Mouse (Mus musculus) intestine, embryonic 14.5 days (tissue): Measurements from ENCODE around the gene Fezf2. TPM values are rescaled to one million over a fixed set of nuclear protein-coding genes. Genes with fewer than 3 reads are reported as not detected.

Experiments used
- ATAC-seq: fragments of 200-750 bp; cut with Nextera tagmentation; replicated peaks from 2 replicates; pipeline ENCODE4 v1.8.0; 2017; ENCODE audit warnings: low read depth, moderate number of reproducible peaks, moderate TSS enrichment, moderate library complexity; ENCODE audit not compliant: low FRiP score, low TSS enrichment
- DNase-seq: peaks from one replicate; pipeline ENCODE4 v3.0.0-alpha.2; 2018; ENCODE audit warnings: low spot score
- H3K27ac ChIP-seq: fragments of 300-500 bp; sonication (generic); 2 replicates; pipeline ENCODE4 v1.5.1; 2014; ENCODE audit warnings: low read depth, mild to moderate bottlenecking, control low read depth
- H3K27me3 ChIP-seq: fragments of 300-500 bp; sonication (generic); replicated peaks from 2 replicates; pipeline ENCODE4 v1.6.1; 2014; ENCODE audit warnings: low read length, control low read depth; ENCODE audit not compliant: control insufficient read depth, insufficient read depth
- H3K36me3 ChIP-seq: fragments of 300-500 bp; sonication (generic); 2 replicates; pipeline ENCODE4 v1.6.1; 2014; ENCODE audit warnings: low read length, control low read depth; ENCODE audit not compliant: control insufficient read depth, insufficient read depth
- H3K4me1 ChIP-seq: fragments of 300-500 bp; sonication (generic); replicated peaks from 2 replicates; pipeline ENCODE4 v1.6.1; 2014; ENCODE audit warnings: low read length, control low read depth, mixed read lengths; ENCODE audit not compliant: control insufficient read depth, insufficient read depth
- H3K4me2 ChIP-seq: fragments of 300-500 bp; sonication (generic); 2 replicates; pipeline ENCODE4 v1.6.1; 2014; ENCODE audit warnings: low read length
- H3K4me3 ChIP-seq: fragments of 300-500 bp; sonication (generic); 2 replicates; pipeline ENCODE4 v1.5.1; 2014; ENCODE audit warnings: low read depth, low read length, control low read depth, mixed read lengths
- H3K9ac ChIP-seq: fragments of 300-500 bp; sonication (generic); 2 replicates; pipeline ENCODE4 v1.6.1; 2014; ENCODE audit warnings: mild to moderate bottlenecking, low read length
- H3K9me3 ChIP-seq: fragments of 300-500 bp; sonication (generic); 2 replicates; pipeline ENCODE4 v1.6.1; 2016; ENCODE audit warnings: low read length, control low read depth; ENCODE audit not compliant: control insufficient read depth
- WGBS: fragments of 180-500 bp; shearing (Covaris S2); extraction: QIAGEN DNeasy Blood & Tissue Kit; methylation state at CpG from one replicate; pipeline ENCODE4 v1.1.7; 2014; 5-methylcytosine and 5-hydroxymethylcytosine counted together
- polyA plus RNA-seq: library from polyadenylated mRNA; unstranded; fragments of >200 nt; fragmentation: Nextera tagmentation; extraction: Ambion mirVana; gene quantifications from 2 replicates; pipeline ENCODE4 v1.2.1, GENCODE M21; 2014

Gene Fezf2
- polyA plus RNA-seq, 1 experiment from 2014 or later = not detected

GRCm38 (mm10) chr14:12340238-12341074, 7.5 kb downstream of the Fezf2 start:
- DNase-seq (peak; percentile 54), ATAC-seq (no peak)
- Histone ChIP-seq H3K4me3 (0 out of 2 replicates have a peak overlapping the region, but pooled peaks have one; percentile 13), H3K9ac (no peak overlapping the region), H3K4me1 (0 out of 2 replicates have a peak, but pooled peaks cover 4% of the 10 kb centered on the region), H3K9me3 (no peaks in the 10 kb centered on the region), H3K27me3 (peaks cover 99% of the 10 kb centered on the region), H3K36me3 (no peaks in the 10 kb centered on the region), H3K27ac (no peak overlapping the region), H3K4me2 (0 out of 2 replicates have a peak overlapping the region, but pooled peaks have one; percentile 22)
- WGBS = under 1% methylated on average over 19 of the region's 19 CpGs

DNA sequence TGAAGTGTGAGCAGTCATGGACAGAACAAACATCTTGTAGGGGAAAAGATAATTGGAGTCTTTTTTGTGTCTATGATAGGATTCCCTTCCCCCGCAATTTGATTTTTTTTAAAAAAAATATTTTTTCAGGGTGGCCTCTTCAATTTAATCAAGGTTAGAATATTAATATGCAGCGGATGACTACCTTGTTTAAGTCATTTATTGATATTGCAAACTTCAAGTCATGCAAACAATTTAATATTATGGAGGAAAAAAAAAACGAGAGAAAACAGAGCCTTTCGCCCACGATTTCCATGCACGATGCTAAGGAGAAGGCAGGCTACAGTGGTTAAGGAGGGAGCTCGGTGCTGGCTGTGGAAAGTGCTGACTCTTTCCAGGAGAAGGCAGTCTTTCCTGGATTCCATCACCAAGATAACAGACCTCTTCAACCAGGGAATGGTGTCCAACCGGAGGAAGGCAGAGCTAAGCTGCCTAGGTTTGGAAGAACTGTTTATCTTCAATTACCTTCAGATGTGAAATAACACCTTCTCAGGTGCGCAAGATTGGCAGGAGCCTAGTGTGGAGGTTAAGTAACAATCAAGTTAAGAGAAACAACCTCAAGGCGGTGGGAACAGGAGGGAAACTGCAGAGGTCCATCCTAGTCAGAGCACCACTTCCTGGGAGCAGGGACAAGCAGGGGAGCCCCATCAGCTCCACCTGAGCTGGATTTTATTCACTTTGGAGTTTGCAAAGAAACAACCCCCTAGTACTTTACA, 9.0 kb downstream of the Fezf2 start:
- H3K4me1 ChIP-seq = no peaks in the 10 kb centered on the region
- no peak overlapping the region for H3K9ac ChIP-seq
- DNase-seq = no peak
- no peaks in the 10 kb centered on the region for H3K36me3 ChIP-seq
- ATAC-seq = no peak
- no peak overlapping the region for H3K27ac ChIP-seq
- 3% methylated on average over 10 of the region's 10 CpGs for WGBS
- H3K4me3 ChIP-seq = no peak overlapping the region
- no peaks in the 10 kb centered on the region for H3K9me3 ChIP-seq
- no peak overlapping the region for H3K4me2 ChIP-seq
- H3K27me3 ChIP-seq = peaks cover 97% of the 10 kb centered on the region

DNA sequence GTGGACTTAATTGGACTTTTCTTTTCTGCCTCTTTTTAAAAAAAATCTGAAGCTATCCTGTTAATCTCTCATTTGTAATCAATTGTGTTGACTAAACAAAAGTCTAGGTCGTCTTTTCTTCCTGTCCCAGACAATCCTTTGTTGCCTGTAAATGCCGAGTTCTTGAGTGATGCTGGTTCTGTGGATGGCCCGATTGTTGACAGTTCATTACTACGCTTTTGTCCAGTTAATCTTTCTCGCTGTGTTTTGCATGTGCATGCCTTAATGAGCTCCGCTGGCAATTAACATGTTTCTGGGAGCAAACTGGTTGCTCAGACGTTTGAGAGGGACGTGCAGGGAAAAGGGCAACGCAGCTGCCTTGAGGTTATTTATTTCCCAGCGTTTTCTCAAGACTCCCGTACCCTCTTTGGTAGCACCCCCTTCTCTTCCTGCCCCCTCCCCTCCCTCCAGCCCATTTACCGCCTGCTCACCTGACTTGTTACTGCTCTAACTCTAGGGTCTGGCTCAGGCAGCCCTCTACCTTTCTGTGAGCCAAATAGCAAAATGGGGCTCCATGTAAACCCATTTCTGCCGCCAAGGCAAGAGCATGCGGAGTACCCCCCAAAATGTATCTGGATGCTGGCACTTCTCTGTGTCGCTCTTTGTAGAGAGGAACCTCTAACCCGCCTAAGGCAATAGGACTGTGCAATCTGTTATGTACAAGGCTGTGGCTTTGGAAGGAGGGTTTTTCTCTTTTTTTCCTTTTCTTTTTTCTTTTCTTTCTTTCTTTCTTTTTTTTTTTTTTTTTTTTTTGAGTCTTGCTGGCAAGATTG, 9.8 kb downstream of the Fezf2 start:
- ATAC-seq (no peak), DNase-seq (no peak)
- peaks cover 90% of the 10 kb centered on the region for H3K27me3 ChIP-seq
- H3K27ac ChIP-seq = no peak overlapping the region
- no peaks in the 10 kb centered on the region for H3K4me1 ChIP-seq
- H3K36me3 ChIP-seq = no peaks in the 10 kb centered on the region
- no peak overlapping the region for H3K4me3 ChIP-seq
- H3K9ac ChIP-seq = no peak overlapping the region
- H3K9me3 ChIP-seq = no peaks in the 10 kb centered on the region
- 2% methylated on average over 16 of the region's 16 CpGs for WGBS
- no peak overlapping the region for H3K4me2 ChIP-seq

DNA sequence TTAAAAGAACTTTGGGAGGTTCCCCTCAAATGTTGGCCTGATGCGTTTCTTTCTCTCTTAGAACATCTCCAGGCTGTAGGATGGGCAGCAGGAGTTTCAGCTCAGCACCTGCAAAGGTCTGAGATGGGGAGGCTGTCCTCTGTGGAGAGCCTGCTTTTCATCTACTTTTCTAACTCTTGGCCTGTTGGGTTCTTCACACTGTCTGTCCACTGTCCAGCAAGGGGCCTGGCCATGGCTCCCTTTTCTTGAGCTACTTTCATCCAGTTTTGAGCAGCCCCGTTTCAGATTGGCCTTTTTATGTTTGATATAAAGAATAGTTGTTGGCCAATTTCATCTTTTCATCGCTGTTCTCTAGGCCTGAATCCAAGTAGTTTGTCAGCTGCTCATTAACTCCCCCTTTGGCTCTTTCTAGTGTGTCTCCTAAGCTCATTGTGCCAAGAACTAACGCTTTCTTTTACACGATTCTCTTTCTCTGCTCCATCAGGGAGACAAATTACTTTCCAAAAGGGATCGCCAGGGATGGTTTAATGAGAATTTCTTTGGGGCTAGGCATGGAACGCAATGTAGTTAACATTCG, 10.5 kb downstream of the Fezf2 start:
- Histone ChIP-seq H3K4me1 (no peaks in the 10 kb centered on the region), H3K9ac (no peak overlapping the region), H3K4me2 (no peak overlapping the region), H3K27ac (no peak overlapping the region), H3K36me3 (no peaks in the 10 kb centered on the region), H3K4me3 (no peak overlapping the region), H3K27me3 (peaks cover 83% of the 10 kb centered on the region), H3K9me3 (no peaks in the 10 kb centered on the region)
- no peak for DNase-seq
- WGBS = 7% methylated on average over 8 of the region's 8 CpGs
- ATAC-seq = no peak

DNA sequence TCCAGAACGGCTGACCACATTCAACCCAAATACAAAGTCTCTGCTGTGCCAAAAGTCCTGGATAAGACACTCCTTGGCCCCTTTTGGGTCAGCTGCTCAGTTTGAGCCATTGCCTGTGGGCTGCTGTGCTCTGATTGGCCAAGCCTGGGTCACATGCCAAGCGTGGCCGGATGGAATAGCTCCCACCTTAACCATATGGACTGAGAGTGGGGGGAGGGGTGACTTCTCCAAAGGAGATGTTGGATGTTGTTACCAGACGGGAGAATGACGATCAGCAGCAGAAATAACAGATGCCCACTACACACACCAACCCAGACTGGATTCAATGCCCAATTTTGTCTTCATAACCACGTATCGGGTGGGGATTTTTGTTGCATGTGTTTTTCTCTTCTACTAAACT, 13.1 kb downstream of the Fezf2 start:
- peaks cover 57% of the 10 kb centered on the region for H3K27me3 ChIP-seq

GRCm38 (mm10) chr14:12333622-12334021, 14.4 kb downstream of the Fezf2 start:
- Histone ChIP-seq H3K4me2 (no peak overlapping the region), H3K27me3 (peaks cover 45% of the 10 kb centered on the region), H3K9ac (no peak overlapping the region), H3K9me3 (no peaks in the 10 kb centered on the region), H3K27ac (no peak overlapping the region), H3K4me3 (no peak overlapping the region), H3K36me3 (no peaks in the 10 kb centered on the region), H3K4me1 (no peaks in the 10 kb centered on the region)
- 77% methylated on average over 7 of the region's 7 CpGs for WGBS
- ATAC-seq = no peak
- DNase-seq = no peak

More for the DNA sequence above, 13.1 kb downstream of the Fezf2 start:
- Histone ChIP-seq H3K9ac (no peak overlapping the region), H3K4me3 (no peak overlapping the region), H3K36me3 (no peaks in the 10 kb centered on the region), H3K9me3 (no peaks in the 10 kb centered on the region), H3K4me1 (no peaks in the 10 kb centered on the region), H3K4me2 (no peak overlapping the region), H3K27ac (no peak overlapping the region)
- 43% methylated on average over 7 of the region's 7 CpGs for WGBS
- peak; percentile 41 for DNase-seq
- ATAC-seq = no peak

- Histone ChIP-seq H3K4me1 (no peaks in the 10 kb centered on the region), H3K9ac (no peak overlapping the region), H3K4me2 (no peak overlapping the region), H3K27ac (no peak overlapping the region), H3K9me3 (no peaks in the 10 kb centered on the region), H3K27me3 (no peaks in the 10 kb centered on the region), H3K4me3 (no peak overlapping the region), H3K36me3 (peaks cover 18% of the 10 kb centered on the region)
- WGBS = 67% methylated on average over 2 of the region's 2 CpGs
- ATAC-seq = no peak
- no peak for DNase-seq
Observed at GRCm38 (mm10) chr14:12303106-12303505, 44.9 kb downstream of the Fezf2 start.

GRCm38 (mm10) chr14:12300677-12301076, 47.3 kb downstream of the Fezf2 start:
- 68% methylated on average over 3 of the region's 3 CpGs for WGBS
- no peak for DNase-seq
- no peaks in the 10 kb centered on the region for H3K9me3 ChIP-seq
- H3K36me3 ChIP-seq = peaks cover 22% of the 10 kb centered on the region
- no peak overlapping the region for H3K4me3 ChIP-seq
- H3K9ac ChIP-seq = no peak overlapping the region
- H3K4me2 ChIP-seq = no peak overlapping the region
- no peak for ATAC-seq
- no peak overlapping the region for H3K27ac ChIP-seq
- no peaks in the 10 kb centered on the region for H3K27me3 ChIP-seq
- no peaks in the 10 kb centered on the region for H3K4me1 ChIP-seq
